Mouse (Mus musculus): ENCODE results near the gene Lsmem1. TPM values are rescaled to one million over a fixed set of nuclear protein-coding genes. Genes with fewer than 3 reads are reported as not detected.

Lsmem1 gene
- total and polyA plus RNA-seq, 3 experiments = not detected

DNA sequence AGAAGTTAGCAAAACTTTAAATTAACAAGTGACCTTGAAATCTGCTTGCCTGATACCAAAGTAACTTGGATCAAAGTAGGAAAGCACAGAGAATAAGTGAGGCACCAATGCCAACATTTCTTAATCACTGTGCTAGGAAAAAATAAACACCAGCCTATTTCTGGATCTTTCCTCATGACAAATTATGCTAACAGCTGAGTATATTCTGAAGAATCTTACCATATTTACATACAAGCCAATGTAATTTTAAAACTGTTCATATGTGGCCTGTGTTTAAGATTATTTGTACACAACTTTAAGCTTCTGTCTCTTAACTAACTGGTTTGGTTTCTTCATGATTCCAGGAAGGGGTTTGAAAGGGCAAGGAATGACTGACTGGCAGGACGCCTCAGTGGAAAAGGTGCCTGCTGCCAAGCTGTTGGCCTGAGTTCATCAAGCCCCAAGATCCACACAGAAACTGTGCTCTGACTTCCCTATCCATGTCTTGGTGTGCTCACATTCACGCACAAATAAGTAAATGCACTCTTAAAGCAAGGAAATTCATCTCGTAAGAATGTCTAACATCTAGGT, 20.8 kb upstream of the Lsmem1 start:
- in situ Hi-C loops (cut with MboI; ENCODE audit: low pct_ligation_motif_present, low pct_unique_long_range_greater_than_20kb, low sequenced_read_pairs) (no loop called here), dilution Hi-C loops (cut with MboI; ENCODE audit: extremely low pct_ligation_motif_present, extremely low pct_unique_long_range_greater_than_20kb, low sequenced_read_pairs) (no loop called here)
- no peak for DNase-seq (ENCODE audit: extremely low read depth)
- TF ChIP-seq SIN3A (IDR thresholded peaks at IDR 0.05; ENCODE audit: low read length) (peak; percentile 42; the same call in 1 of the 2 replicates), CHD1 (IDR thresholded peaks at IDR 0.05; ENCODE audit: low read depth, low read length) (peak; percentile 76; the same call in 1 of the 2 replicates), GABPA (IDR thresholded peaks at IDR 0.05; ENCODE audit: insufficient replicate concordance, low read depth, low read length) (no peak), MAZ (IDR thresholded peaks at IDR 0.05; ENCODE audit: low read depth, low read length) (no peak)
- Histone ChIP-seq H3K4me2 (ENCODE audit: insufficient read depth, low read depth, poor library complexity, severe bottlenecking) (peak overlapping the region; percentile 99), H3K27me3 (replicated peaks) (no peaks in the 10 kb centered on the region), H3K27ac (ENCODE audit: insufficient read depth, low read depth) (peak overlapping the region; percentile 45; the same call in 1 of the 2 replicates), H3K4me1 (ENCODE audit: control insufficient read depth in 1 of 2, insufficient read depth in 2 of 2) (peaks cover 7 to 26% of the 10 kb centered on the region in 2 experiments; a peak in 2 of 4 replicates), H3K36me3 (replicated peaks in 1 of 2; ENCODE audit: control insufficient read depth in 1 of 2, insufficient read depth in 1 of 2, low read length in 1 of 2) (peaks cover 20 to 36% of the 10 kb centered on the region in 2 experiments), H3K9ac (ENCODE audit: insufficient read depth, low read depth) (peak overlapping the region; percentile 70), H3K79me2 (replicated peaks; ENCODE audit: control insufficient read depth, extremely low read depth, insufficient read depth, poor library complexity, severe bottlenecking) (peaks cover 50% of the 10 kb centered on the region), H3K4me3 (replicated peaks in 1 of 3; ENCODE audit: low read depth in 2 of 3, low read length in 2 of 3, poor library complexity in 1 of 3) (peak overlapping the region; percentile 62 to 95 (median 65)), H3K9me3 (replicated peaks; ENCODE audit: low read length) (no peaks in the 10 kb centered on the region)

DNA sequence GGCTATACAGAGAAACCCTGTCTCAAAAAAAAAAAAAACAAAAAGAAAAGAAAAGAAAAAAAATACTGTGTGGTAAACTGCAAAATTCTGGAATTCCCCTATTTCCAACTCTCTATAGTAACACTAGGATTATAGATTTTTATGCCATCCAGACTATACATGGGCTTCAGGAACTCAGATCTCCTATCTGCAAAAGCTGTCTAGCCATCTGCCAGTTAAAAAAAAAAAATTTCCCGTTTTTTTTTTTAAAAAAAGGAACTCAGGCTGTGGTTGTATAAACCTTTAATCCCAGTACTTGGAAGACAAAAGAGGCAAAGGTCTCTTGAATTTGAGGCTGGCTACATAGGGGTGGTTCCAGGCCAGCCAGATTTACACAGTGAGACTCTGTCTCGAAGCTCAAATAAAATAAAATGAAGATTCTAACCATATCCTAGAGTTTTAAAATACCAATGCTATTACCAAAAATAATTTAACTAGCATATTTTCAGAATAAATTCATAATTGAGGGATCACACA, 19.2 kb upstream of the Lsmem1 start:
- no peak for DNase-seq (ENCODE audit: extremely low read depth)
- peaks cover 53% of the 10 kb centered on the region for H3K79me2 ChIP-seq (replicated peaks; ENCODE audit: control insufficient read depth, extremely low read depth, insufficient read depth, poor library complexity, severe bottlenecking)
- H3K36me3 ChIP-seq (replicated peaks in 1 of 2; ENCODE audit: control insufficient read depth in 1 of 2, insufficient read depth in 1 of 2, low read length in 1 of 2) = peaks cover 31 to 52% of the 10 kb centered on the region in 2 experiments
- TF ChIP-seq ZNF384 (IDR thresholded peaks at IDR 0.05; ENCODE audit: low read depth, low read length) (peak; percentile 64), BHLHE40 (IDR thresholded peaks at IDR 0.05; ENCODE audit: low read depth, low read length) (no peak), POLR2A (IDR thresholded peaks at IDR 0.05; ENCODE audit: low read depth, low read length) (0 out of 2 replicates have a peak, but pooled peaks have one; percentile 14), SIN3A (IDR thresholded peaks at IDR 0.05; ENCODE audit: low read length) (no peak)
- no peak overlapping the region; the same call in 1 of the 2 replicates for H3K9ac ChIP-seq (ENCODE audit: insufficient read depth, low read depth)
- dilution Hi-C loops (cut with MboI; ENCODE audit: extremely low pct_ligation_motif_present, extremely low pct_unique_long_range_greater_than_20kb, low sequenced_read_pairs) = no loop called here
- H3K4me3 ChIP-seq (replicated peaks in 1 of 3; ENCODE audit: low read depth in 2 of 3, low read length in 2 of 3, poor library complexity in 1 of 3) = no peak overlapping the region
- H3K9me3 ChIP-seq (replicated peaks; ENCODE audit: low read length) = no peaks in the 10 kb centered on the region
- peak overlapping the region; percentile 25; the same call in 1 of the 2 replicates for H3K4me2 ChIP-seq (ENCODE audit: insufficient read depth, low read depth, poor library complexity, severe bottlenecking)
- no peaks in the 10 kb centered on the region for H3K27me3 ChIP-seq (replicated peaks)
- in situ Hi-C loops (cut with MboI; ENCODE audit: low pct_ligation_motif_present, low pct_unique_long_range_greater_than_20kb, low sequenced_read_pairs) = no loop called here
- peaks cover 5 to 14% of the 10 kb centered on the region in 2 experiments; a peak in 2 of 4 replicates for H3K4me1 ChIP-seq (ENCODE audit: control insufficient read depth in 1 of 2, insufficient read depth in 2 of 2)
- H3K27ac ChIP-seq (ENCODE audit: insufficient read depth, low read depth) = no peak overlapping the region

DNA sequence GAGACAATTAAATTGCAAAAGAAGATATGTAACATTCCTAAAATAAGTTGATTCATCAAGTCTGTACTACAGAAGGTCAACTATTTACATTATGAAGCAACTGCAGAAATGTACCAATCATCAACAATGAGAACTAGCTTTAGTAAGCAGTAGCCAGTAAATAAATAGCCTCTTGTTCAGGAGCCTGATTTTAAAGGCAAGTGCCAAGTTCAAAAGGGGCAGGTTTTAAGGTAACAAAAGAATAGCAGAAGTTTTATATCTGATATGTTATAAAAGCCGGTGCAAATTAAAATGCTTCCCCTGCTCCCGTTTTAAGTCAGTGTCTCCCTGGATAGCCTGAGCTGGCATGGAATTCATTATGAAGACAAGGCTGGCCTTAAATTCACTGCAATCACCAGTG, 18.5 kb upstream of the Lsmem1 start:
- Histone ChIP-seq H3K9ac (ENCODE audit: insufficient read depth, low read depth) (no peak overlapping the region), H3K4me1 (ENCODE audit: control insufficient read depth in 1 of 2, insufficient read depth in 2 of 2) (peaks cover 5 to 14% of the 10 kb centered on the region in 2 experiments; a peak in 2 of 4 replicates), H3K9me3 (replicated peaks; ENCODE audit: low read length) (no peaks in the 10 kb centered on the region), H3K4me2 (ENCODE audit: insufficient read depth, low read depth, poor library complexity, severe bottlenecking) (peak overlapping the region; percentile 10; the same call in 1 of the 2 replicates), H3K27me3 (replicated peaks) (no peaks in the 10 kb centered on the region), H3K27ac (ENCODE audit: insufficient read depth, low read depth) (no peak overlapping the region), H3K4me3 (replicated peaks in 1 of 3; ENCODE audit: low read depth in 2 of 3, low read length in 2 of 3, poor library complexity in 1 of 3) (no peak overlapping the region), H3K79me2 (replicated peaks; ENCODE audit: control insufficient read depth, extremely low read depth, insufficient read depth, poor library complexity, severe bottlenecking) (peaks cover 54% of the 10 kb centered on the region), H3K36me3 (replicated peaks in 1 of 2; ENCODE audit: control insufficient read depth in 1 of 2, insufficient read depth in 1 of 2, low read length in 1 of 2) (peaks cover 36 to 59% of the 10 kb centered on the region in 2 experiments)
- DNase-seq (ENCODE audit: extremely low read depth) = no peak
- dilution Hi-C loops (cut with MboI; ENCODE audit: extremely low pct_ligation_motif_present, extremely low pct_unique_long_range_greater_than_20kb, low sequenced_read_pairs) (no loop called here), in situ Hi-C loops (cut with MboI; ENCODE audit: low pct_ligation_motif_present, low pct_unique_long_range_greater_than_20kb, low sequenced_read_pairs) (no loop called here)
- TF ChIP-seq CHD1 (IDR thresholded peaks at IDR 0.05; ENCODE audit: low read depth, low read length) = no peak
